8 mouse cellular contexts compared by ENCODE assay signal in the genomic region with DNA sequence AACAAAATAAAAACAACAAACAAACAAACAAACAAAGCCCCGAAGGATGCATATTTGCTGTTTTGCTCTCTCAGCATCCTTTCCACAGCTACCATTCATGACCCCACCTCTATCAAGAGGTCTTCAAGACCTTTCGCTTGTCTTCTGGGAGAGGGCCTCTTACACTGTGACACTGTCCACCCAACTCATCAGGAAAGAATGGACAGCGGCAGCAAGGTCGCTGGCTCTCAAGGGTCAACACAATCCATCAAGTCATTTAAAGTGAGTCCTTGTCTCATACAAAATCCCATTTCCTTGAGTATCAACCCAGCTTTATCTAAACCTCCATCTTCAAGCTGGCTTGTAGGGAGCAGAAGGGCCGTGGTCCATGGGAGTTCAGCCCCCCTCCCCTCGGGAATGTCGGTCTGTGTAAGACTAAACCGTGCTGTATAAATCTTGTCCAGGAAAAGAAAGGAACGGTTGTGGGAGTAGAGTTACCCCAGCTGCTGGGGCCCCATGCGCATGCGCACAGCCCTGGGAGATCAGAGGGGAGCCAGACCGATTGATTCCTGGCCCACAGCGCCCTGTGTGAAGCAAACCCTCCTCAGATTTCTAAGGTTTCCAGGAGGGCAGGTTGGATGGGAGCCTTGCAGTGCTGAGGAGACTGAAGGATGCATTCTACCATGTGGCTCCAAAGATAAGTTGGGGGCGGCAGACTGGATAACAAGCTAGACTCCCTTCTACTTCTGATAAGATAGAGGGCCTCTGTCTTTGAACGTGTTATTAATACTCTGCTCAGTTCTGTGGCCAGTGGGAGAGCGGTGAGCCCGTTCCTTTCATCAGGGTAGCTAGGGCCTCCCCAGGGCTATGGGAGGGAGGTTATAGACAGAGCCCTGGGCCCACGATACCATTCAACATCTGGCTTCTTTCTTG.
A peak's percentile ranks its signal among the peaks of the same experiment; 100 is the strongest.
DNase-seq lines count a peak whose midpoint lies in the region; ATAC-seq and TF ChIP-seq lines count a peak whose summit lies in the region.

No protein-coding gene starts in this region.

- H3K9me3 ChIP-seq in forebrain, postnatal 0 days (ENCODE audit: low read length): no peaks in the 10 kb centered on the region
- no peaks in the 10 kb centered on the region for H3K9me3 ChIP-seq in intestine, embryonic 15.5 days

- TF ChIP-seq CTCF in forebrain, postnatal 0 days (IDR thresholded peaks at IDR 0.05; ENCODE audit: low read depth): no peak

- ATAC-seq in forebrain, postnatal 0 days: peak; percentile 42
- peak; percentile 90 for ATAC-seq in intestine, embryonic 15.5 days

- H3K4me2 ChIP-seq in forebrain, postnatal 0 days (ENCODE audit: low read depth): no peak overlapping the region
- peak overlapping the region; percentile 46 for H3K4me2 ChIP-seq in intestine, embryonic 15.5 days (replicated peaks)

- no peak overlapping the region for H3K4me3 ChIP-seq in forebrain, postnatal 0 days (ENCODE audit: low read depth, low read length)
- H3K4me3 ChIP-seq in intestine, embryonic 15.5 days (replicated peaks): peak overlapping the region; percentile 10

- H3K4me1 ChIP-seq in forebrain, postnatal 0 days (ENCODE audit: insufficient read depth): 0 out of 2 replicates have a peak, but pooled peaks cover 9% of the 10 kb centered on the region
- 0 out of 2 replicates have a peak, but pooled peaks cover 4% of the 10 kb centered on the region for H3K4me1 ChIP-seq in intestine, embryonic 15.5 days (replicated peaks)

- H3K9ac ChIP-seq in forebrain, postnatal 0 days: no peak overlapping the region
- no peak overlapping the region for H3K9ac ChIP-seq in intestine, embryonic 15.5 days

- H3K36me3 ChIP-seq in forebrain, postnatal 0 days (ENCODE audit: insufficient read depth): no peaks in the 10 kb centered on the region
- no peaks in the 10 kb centered on the region for H3K36me3 ChIP-seq in intestine, embryonic 15.5 days

- 36% methylated on average over 18 of the region's 18 CpGs for WGBS in forebrain, postnatal 0 days
- 24% methylated on average over 18 of the region's 18 CpGs for WGBS in intestine, embryonic 15.5 days

- no peak overlapping the region for H3K27ac ChIP-seq in forebrain, postnatal 0 days (ENCODE audit: low read depth, low read length)
- H3K27ac ChIP-seq in intestine, embryonic 15.5 days: peak overlapping the region; percentile 52

- no peaks in the 10 kb centered on the region for H3K27me3 ChIP-seq in forebrain, postnatal 0 days (ENCODE audit: insufficient read depth, low read length)
- H3K27me3 ChIP-seq in intestine, embryonic 15.5 days (replicated peaks): no peaks in the 10 kb centered on the region

- peak; percentile 38 for DNase-seq in gastrocnemius, postnatal 10 days
- DNase-seq in gastrocnemius, adult 8-10 months (ENCODE audit: low spot score in 2 of 2): no peak
- DNase-seq in forebrain, postnatal 0 days: no peak
- peak; percentile 12 to 29 for DNase-seq in lung, adult 18-20 months
- DNase-seq in ovary, adult 18-20 months (ENCODE audit: low spot score): peak; percentile 73
- DNase-seq in spleen, adult 12 weeks (ENCODE audit: low spot score): no peak
- no peak for DNase-seq in MN1 (ENCODE audit: low spot score)

Comparison
In these comparisons a context has a peak if more than half of its experiments do, and no peak if none do; other contexts are left out.
1. DNase-seq: peak in gastrocnemius, postnatal 10 days (single experiment), lung, adult 18-20 months (2 of 2) and ovary, adult 18-20 months (single experiment); none in gastrocnemius, adult 8-10 months (0 of 2), forebrain, postnatal 0 days (single experiment), spleen, adult 12 weeks (single experiment) and MN1 (single experiment).